Mouse (Mus musculus): ENCODE measurements around the gene Tfb2m. TPM values are rescaled to one million over a fixed set of nuclear protein-coding genes. Genes with fewer than 3 reads are reported as not detected.

Gene Tfb2m
- polyA plus RNA-seq, 1 experiment from 2014 or later, result 28.4 TPM

GRCm38 (mm10) chr1:179539054-179539453 is 7.0 kb downstream of the Tfb2m start:
- H3K4me3 ChIP-seq (replicated peaks; ENCODE audit: low read depth, low read length), result no peak overlapping the region
- no peak overlapping the region for H3K4me2 ChIP-seq (ENCODE audit: low read length)
- ATAC-seq (ENCODE audit: low FRiP score, low TSS enrichment), result no peak
- H3K36me3 ChIP-seq (ENCODE audit: control insufficient read depth, insufficient read depth, low read length), result peaks cover 35% of the 10 kb centered on the region
- H3K27me3 ChIP-seq (ENCODE audit: control insufficient read depth, insufficient read depth, low read length), result no peaks in the 10 kb centered on the region
- H3K4me1 ChIP-seq (ENCODE audit: control insufficient read depth, insufficient read depth, low read length), result no peaks in the 10 kb centered on the region
- H3K27ac ChIP-seq (replicated peaks; ENCODE audit: low read depth, low read length), result no peak overlapping the region
- DNase-seq, result no peak
- 98% methylated on average over 3 of the region's 3 CpGs for WGBS
- no peak overlapping the region for H3K9ac ChIP-seq (replicated peaks; ENCODE audit: low read length)
- no peaks in the 10 kb centered on the region for H3K9me3 ChIP-seq (ENCODE audit: control insufficient read depth, low read length)

GRCm38 (mm10) chr1:179519901-179520300 is 26.2 kb downstream of the Tfb2m start:
- 89% methylated on average over 3 of the region's 3 CpGs for WGBS
- H3K9me3 ChIP-seq (ENCODE audit: control insufficient read depth, low read length), result no peaks in the 10 kb centered on the region
- H3K4me2 ChIP-seq (ENCODE audit: low read length), result no peak overlapping the region
- no peaks in the 10 kb centered on the region for H3K36me3 ChIP-seq (ENCODE audit: control insufficient read depth, insufficient read depth, low read length)
- ATAC-seq (ENCODE audit: low FRiP score, low TSS enrichment) (no peak), DNase-seq (no peak)
- no peak overlapping the region for H3K4me3 ChIP-seq (replicated peaks; ENCODE audit: low read depth, low read length)
- no peaks in the 10 kb centered on the region for H3K27me3 ChIP-seq (ENCODE audit: control insufficient read depth, insufficient read depth, low read length)
- peaks cover 8% of the 10 kb centered on the region for H3K4me1 ChIP-seq (ENCODE audit: control insufficient read depth, insufficient read depth, low read length)
- H3K9ac ChIP-seq (replicated peaks; ENCODE audit: low read length), result no peak overlapping the region
- H3K27ac ChIP-seq (replicated peaks; ENCODE audit: low read depth, low read length), result no peak overlapping the region

- H3K9ac ChIP-seq (replicated peaks; ENCODE audit: low read length), result peak within 1 kb of the TSS; percentile 71
- ATAC-seq (ENCODE audit: low FRiP score, low TSS enrichment) (peak; percentile 81), DNase-seq (peak; percentile 94)
- peaks cover 8% of the 10 kb centered on the region for H3K4me1 ChIP-seq (ENCODE audit: control insufficient read depth, insufficient read depth, low read length)
- peak within 1 kb of the TSS; percentile 74 for H3K4me3 ChIP-seq (replicated peaks; ENCODE audit: low read depth, low read length)
- no peaks in the 10 kb centered on the region for H3K9me3 ChIP-seq (ENCODE audit: control insufficient read depth, low read length)
- no peaks in the 10 kb centered on the region for H3K36me3 ChIP-seq (ENCODE audit: control insufficient read depth, insufficient read depth, low read length)
- peak within 1 kb of the TSS; percentile 99 for H3K4me2 ChIP-seq (ENCODE audit: low read length)
- H3K27ac ChIP-seq (replicated peaks; ENCODE audit: low read depth, low read length), result no peak within 1 kb of the TSS
- WGBS, result 7% methylated on average over 39 of the region's 39 CpGs
- no peaks in the 10 kb centered on the region for H3K27me3 ChIP-seq (ENCODE audit: control insufficient read depth, insufficient read depth, low read length)
Measured at GRCm38 (mm10) chr1:179517713-179518465, 28.2 kb downstream of the Tfb2m start, which contains the start of gene Smyd3. Gene Smyd3, minus strand, starts transcription at chr1:179518041.

- Histone ChIP-seq H3K27me3 (ENCODE audit: control insufficient read depth, insufficient read depth, low read length) (no peaks in the 10 kb centered on the region), H3K4me2 (ENCODE audit: low read length) (peak overlapping the region; percentile 99), H3K9ac (replicated peaks; ENCODE audit: low read length) (peak overlapping the region; percentile 71), H3K4me3 (replicated peaks; ENCODE audit: low read depth, low read length) (peak overlapping the region; percentile 74), H3K36me3 (ENCODE audit: control insufficient read depth, insufficient read depth, low read length) (no peaks in the 10 kb centered on the region), H3K4me1 (ENCODE audit: control insufficient read depth, insufficient read depth, low read length) (peaks cover 8% of the 10 kb centered on the region), H3K9me3 (ENCODE audit: control insufficient read depth, low read length) (no peaks in the 10 kb centered on the region), H3K27ac (replicated peaks; ENCODE audit: low read depth, low read length) (no peak overlapping the region)
- DNase-seq (peak; percentile 35), ATAC-seq (ENCODE audit: low FRiP score, low TSS enrichment) (peak; percentile 31)
- WGBS, result under 1% methylated on average over 21 of the region's 21 CpGs
Measured at GRCm38 (mm10) chr1:179516941-179517712, 28.9 kb downstream of the Tfb2m start.

GRCm38 (mm10) chr1:179511895-179512294 is 34.2 kb downstream of the Tfb2m start:
- H3K4me1 ChIP-seq (ENCODE audit: control insufficient read depth, insufficient read depth, low read length), result peaks cover 4% of the 10 kb centered on the region
- DNase-seq, result no peak
- no peak overlapping the region for H3K27ac ChIP-seq (replicated peaks; ENCODE audit: low read depth, low read length)
- 85% methylated on average over 7 of the region's 7 CpGs for WGBS
- no peaks in the 10 kb centered on the region for H3K27me3 ChIP-seq (ENCODE audit: control insufficient read depth, insufficient read depth, low read length)
- no peaks in the 10 kb centered on the region for H3K9me3 ChIP-seq (ENCODE audit: control insufficient read depth, low read length)
- ATAC-seq (ENCODE audit: low FRiP score, low TSS enrichment), result no peak
- H3K4me2 ChIP-seq (ENCODE audit: low read length), result no peak overlapping the region
- no peak overlapping the region for H3K4me3 ChIP-seq (replicated peaks; ENCODE audit: low read depth, low read length)
- H3K36me3 ChIP-seq (ENCODE audit: control insufficient read depth, insufficient read depth, low read length), result no peaks in the 10 kb centered on the region
- H3K9ac ChIP-seq (replicated peaks; ENCODE audit: low read length), result no peak overlapping the region

DNA sequence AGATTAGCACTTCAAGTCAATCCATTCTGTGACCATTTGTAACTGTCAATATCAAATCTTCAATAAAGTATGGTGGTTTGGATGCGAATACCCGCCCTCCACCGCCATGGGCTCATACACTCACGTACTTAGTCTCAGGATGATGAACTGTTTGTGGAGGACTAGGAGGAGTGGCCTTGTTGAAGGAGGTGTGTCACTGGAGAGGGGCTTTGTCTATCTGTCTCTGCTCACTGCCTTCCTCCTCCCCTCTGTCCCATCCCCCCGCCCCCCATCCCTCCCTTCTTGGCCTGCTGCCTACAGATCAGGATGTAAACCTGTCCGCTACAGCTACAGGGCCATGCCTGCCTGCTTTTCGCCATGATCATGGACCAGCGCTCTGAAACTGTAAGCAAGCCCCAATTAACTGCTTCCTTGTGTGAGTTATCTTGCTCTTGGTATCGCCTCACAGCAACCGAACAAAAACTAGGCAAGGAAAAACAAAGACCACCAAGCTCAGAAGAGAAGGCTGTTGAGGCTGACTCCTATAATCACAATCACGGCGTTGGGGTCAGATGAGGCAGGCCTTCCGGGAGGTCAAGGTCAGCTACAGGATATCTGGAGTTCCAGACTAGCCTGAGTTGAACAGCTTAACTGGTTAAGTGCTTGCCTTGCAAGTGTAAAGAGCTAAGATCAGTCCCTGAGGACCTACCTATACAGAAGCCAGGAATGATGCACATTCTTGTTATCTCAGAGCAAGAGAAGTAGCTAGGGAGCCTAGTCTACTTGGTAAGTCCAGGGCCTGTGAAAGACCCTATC is 35.3 kb downstream of the Tfb2m start:
- no peaks in the 10 kb centered on the region for H3K36me3 ChIP-seq (ENCODE audit: control insufficient read depth, insufficient read depth, low read length)
- no peak overlapping the region for H3K4me3 ChIP-seq (replicated peaks; ENCODE audit: low read depth, low read length)
- no peaks in the 10 kb centered on the region for H3K4me1 ChIP-seq (ENCODE audit: control insufficient read depth, insufficient read depth, low read length)
- ATAC-seq (ENCODE audit: low FRiP score, low TSS enrichment) (no peak), DNase-seq (no peak)
- H3K9me3 ChIP-seq (ENCODE audit: control insufficient read depth, low read length), result no peaks in the 10 kb centered on the region
- H3K9ac ChIP-seq (replicated peaks; ENCODE audit: low read length), result no peak overlapping the region
- no peak overlapping the region for H3K4me2 ChIP-seq (ENCODE audit: low read length)
- no peak overlapping the region for H3K27ac ChIP-seq (replicated peaks; ENCODE audit: low read depth, low read length)
- no peaks in the 10 kb centered on the region for H3K27me3 ChIP-seq (ENCODE audit: control insufficient read depth, insufficient read depth, low read length)
- WGBS, result 92% methylated on average over 13 of the region's 13 CpGs

- H3K9me3 ChIP-seq (ENCODE audit: control insufficient read depth, low read length), result no peaks in the 10 kb centered on the region
- H3K9ac ChIP-seq (replicated peaks; ENCODE audit: low read length), result no peak overlapping the region
- DNase-seq, result peak; percentile 68
- no peaks in the 10 kb centered on the region for H3K27me3 ChIP-seq (ENCODE audit: control insufficient read depth, insufficient read depth, low read length)
- no peak overlapping the region for H3K4me3 ChIP-seq (replicated peaks; ENCODE audit: low read depth, low read length)
- no peaks in the 10 kb centered on the region for H3K4me1 ChIP-seq (ENCODE audit: control insufficient read depth, insufficient read depth, low read length)
- no peak overlapping the region for H3K27ac ChIP-seq (replicated peaks; ENCODE audit: low read depth, low read length)
- 70% methylated on average over 9 of the region's 9 CpGs for WGBS
- no peak overlapping the region for H3K4me2 ChIP-seq (ENCODE audit: low read length)
- H3K36me3 ChIP-seq (ENCODE audit: control insufficient read depth, insufficient read depth, low read length), result no peaks in the 10 kb centered on the region
- no peak for ATAC-seq (ENCODE audit: low FRiP score, low TSS enrichment)
Measured at GRCm38 (mm10) chr1:179506530-179507315, 39.3 kb downstream of the Tfb2m start.

- Histone ChIP-seq H3K27ac (replicated peaks; ENCODE audit: low read depth, low read length) (no peak overlapping the region), H3K9ac (replicated peaks; ENCODE audit: low read length) (no peak overlapping the region), H3K9me3 (ENCODE audit: control insufficient read depth, low read length) (no peaks in the 10 kb centered on the region), H3K27me3 (ENCODE audit: control insufficient read depth, insufficient read depth, low read length) (no peaks in the 10 kb centered on the region), H3K4me1 (ENCODE audit: control insufficient read depth, insufficient read depth, low read length) (no peaks in the 10 kb centered on the region), H3K36me3 (ENCODE audit: control insufficient read depth, insufficient read depth, low read length) (no peaks in the 10 kb centered on the region), H3K4me2 (ENCODE audit: low read length) (no peak overlapping the region), H3K4me3 (replicated peaks; ENCODE audit: low read depth, low read length) (no peak overlapping the region)
- ATAC-seq (ENCODE audit: low FRiP score, low TSS enrichment) (no peak), DNase-seq (peak; percentile 78)
- 20% methylated on average over 3 of the region's 3 CpGs for WGBS
Measured at GRCm38 (mm10) chr1:179502565-179502964, 43.5 kb downstream of the Tfb2m start.
